Mouse (Mus musculus) c-Kit-negative CD71-positive TER-119-positive erythroid progenitor cells, embryonic 14.5 days (primary cell): ENCODE results near the gene 1700040F15Rik.
"Not testable (repeated sequence)": the region's sequence is repeated elsewhere in the genome, so short reads cannot be mapped to it uniquely, and the experiment has no call there.

ENCODE experiments used
- DNase-seq: peaks from one replicate; pipeline ENCODE4 v3.0.0-alpha.2; 2013; ENCODE audit warnings: low read depth, low spot score

Gene 1700040F15Rik

DNA sequence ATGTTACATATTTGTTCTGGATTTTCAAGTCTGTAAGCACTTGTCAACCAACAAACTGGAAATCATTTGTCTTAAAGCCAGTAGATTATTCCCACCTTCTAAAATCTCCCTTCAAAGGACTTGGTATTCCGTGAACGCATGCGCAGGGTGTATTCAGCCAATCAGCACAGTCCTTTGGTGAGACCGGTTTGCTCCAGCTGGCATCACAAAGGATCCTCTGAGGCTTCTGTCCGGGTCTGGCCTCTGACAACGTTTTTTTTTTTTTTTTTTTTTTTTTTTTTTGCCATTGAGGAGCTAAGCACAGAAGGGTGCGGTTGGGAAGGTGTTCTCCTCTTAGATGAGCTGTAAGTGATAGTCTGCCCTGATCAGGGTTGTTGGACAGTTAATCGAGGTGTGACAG lies at the start of gene 1700040F15Rik:
Gene 1700040F15Rik, plus strand, starts transcription at position 301 of the 400 bp plus-strand sequence.
- DNase-seq = not testable (repeated sequence)
